Mouse (Mus musculus) liver, embryonic 14.5 days (tissue): ENCODE data around the gene Slc22a2.

ENCODE experiments used
- CTCF ChIP-seq: IDR thresholded peaks from 2 replicates; pipeline ENCODE4 v1.5.1; 2016; ENCODE audit warnings: antibody characterized with exemption, low read depth, control low read depth
- EP300 ChIP-seq: IDR thresholded peaks from 2 replicates; pipeline ENCODE4 v1.6.1; 2016; ENCODE audit warnings: antibody characterized with exemption, low read depth

DNA sequence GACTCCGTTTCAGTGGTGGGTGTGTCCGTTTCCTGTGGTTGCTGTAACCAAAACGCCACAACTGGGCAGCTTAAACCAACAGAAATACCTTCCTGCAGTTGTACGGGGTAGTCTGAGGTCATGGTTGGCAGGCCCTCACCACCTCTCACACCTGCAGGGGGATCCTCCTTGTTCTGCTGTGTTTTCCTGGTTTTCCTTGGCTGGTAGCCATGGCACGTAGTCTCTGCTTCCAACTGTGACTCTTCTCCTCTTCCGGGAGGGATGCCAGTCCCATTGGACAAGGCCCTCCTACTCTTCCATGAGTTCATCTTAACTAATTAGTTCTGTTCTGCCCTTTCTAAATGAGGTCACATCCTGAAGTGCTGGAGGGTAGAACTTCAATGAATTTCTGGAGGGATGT, 8.5 kb upstream of the Slc22a2 start:
- TF ChIP-seq CTCF (no peak), EP300 (no peak)
